Mouse (Mus musculus): Measurements from ENCODE around the gene Ypel3. TPM values are rescaled to one million over a fixed set of nuclear protein-coding genes. Genes with fewer than 3 reads are reported as not detected.

The Ypel3 gene
- total and polyA plus RNA-seq, 3 experiments, result 33.9 to 44.0 (median 38.9) TPM

DNA sequence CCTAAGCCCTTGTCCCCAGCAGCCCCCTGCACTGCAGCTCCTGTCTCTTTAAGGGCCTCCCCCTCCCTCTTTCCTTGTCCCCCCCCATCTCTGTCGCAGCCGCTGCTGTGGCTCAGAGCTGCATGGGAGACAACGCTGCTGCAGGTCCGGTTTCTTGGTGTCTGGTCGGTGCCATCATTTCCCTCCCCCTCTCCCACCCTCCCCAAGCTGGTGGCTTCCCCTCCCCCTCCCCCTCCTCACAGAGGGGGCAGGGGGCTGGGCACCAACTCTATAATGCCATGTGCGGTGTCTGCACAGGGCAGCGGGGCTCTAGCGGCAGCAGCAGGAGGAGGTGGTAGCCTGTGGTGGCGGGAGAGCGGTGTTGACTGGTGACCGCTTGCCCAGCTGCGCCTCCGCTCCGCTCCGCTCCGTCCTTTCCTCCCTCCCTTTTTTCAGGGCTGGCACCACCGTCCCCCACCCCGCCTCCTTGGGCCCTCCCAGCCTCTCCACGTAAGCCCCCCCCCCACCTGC lies 46.5 kb downstream of the Ypel3 start:
- Histone ChIP-seq H3K9me3 (replicated peaks; ENCODE audit: low read length) (peaks cover 3% of the 10 kb centered on the region), H3K36me3 (replicated peaks in 1 of 2; ENCODE audit: control insufficient read depth in 1 of 2, insufficient read depth in 1 of 2, low read length in 1 of 2) (no peaks in the 10 kb centered on the region), H3K4me2 (ENCODE audit: insufficient read depth, low read depth, poor library complexity, severe bottlenecking) (no peak overlapping the region), H3K4me3 (replicated peaks in 1 of 3; ENCODE audit: low read depth in 2 of 3, low read length in 2 of 3, poor library complexity in 1 of 3) (no peak overlapping the region), H3K9ac (ENCODE audit: insufficient read depth, low read depth) (no peak overlapping the region), H3K27ac (ENCODE audit: insufficient read depth, low read depth) (no peak overlapping the region), H3K4me1 (ENCODE audit: control insufficient read depth in 1 of 2, insufficient read depth in 2 of 2) (peaks cover 2 to 4% of the 10 kb centered on the region in 2 experiments; a peak in 1 of 4 replicates), H3K79me2 (replicated peaks; ENCODE audit: control insufficient read depth, extremely low read depth, insufficient read depth, poor library complexity, severe bottlenecking) (no peaks in the 10 kb centered on the region), H3K27me3 (replicated peaks) (peaks cover 36% of the 10 kb centered on the region)
- TF ChIP-seq NELFE (IDR thresholded peaks at IDR 0.05; ENCODE audit: low read depth, low read length) (no peak), MAFK (IDR thresholded peaks at IDR 0.05; ENCODE audit: insufficient replicate concordance, low read length) (no peak), PAX5 (IDR thresholded peaks at IDR 0.05; ENCODE audit: low read length) (no peak), MEF2A (IDR thresholded peaks at IDR 0.05; ENCODE audit: borderline replicate concordance, low read depth, low read length) (no peak), ZNF384 (IDR thresholded peaks at IDR 0.05; ENCODE audit: low read depth, low read length) (no peak), USF1 (IDR thresholded peaks at IDR 0.05; ENCODE audit: low read depth, low read length) (no peak), JUN (IDR thresholded peaks at IDR 0.05; ENCODE audit: insufficient read depth, low read depth, low read length) (no peak), MAZ (IDR thresholded peaks at IDR 0.05; ENCODE audit: low read depth, low read length) (no peak), HCFC1 (IDR thresholded peaks at IDR 0.05; ENCODE audit: low read depth, low read length) (no peak), SIN3A (IDR thresholded peaks at IDR 0.05; ENCODE audit: low read length) (no peak), KAT2A (IDR thresholded peaks at IDR 0.05; ENCODE audit: insufficient replicate concordance, low read length) (no peak), RCOR1 (conservative IDR thresholded peaks at IDR 0.05; ENCODE audit: low read depth, low read length) (no peak), CHD1 (IDR thresholded peaks at IDR 0.05; ENCODE audit: low read depth, low read length) (no peak), BHLHE40 (IDR thresholded peaks at IDR 0.05; ENCODE audit: low read depth, low read length) (no peak), ELF1 (IDR thresholded peaks at IDR 0.05; ENCODE audit: low read depth, low read length) (no peak), USF2 (conservative IDR thresholded peaks at IDR 0.05; ENCODE audit: low read depth, low read length) (no peak), MXI1 (IDR thresholded peaks at IDR 0.05; ENCODE audit: low read depth, low read length) (no peak), MAX (IDR thresholded peaks at IDR 0.05; ENCODE audit: low read length) (no peak)
- DNase-seq (ENCODE audit: extremely low read depth), result no peak
- in situ Hi-C loops (cut with MboI; ENCODE audit: low pct_ligation_motif_present, low pct_unique_long_range_greater_than_20kb, low sequenced_read_pairs) (no loop called here), dilution Hi-C loops (cut with MboI; ENCODE audit: extremely low pct_ligation_motif_present, extremely low pct_unique_long_range_greater_than_20kb, low sequenced_read_pairs) (no loop called here)

DNA sequence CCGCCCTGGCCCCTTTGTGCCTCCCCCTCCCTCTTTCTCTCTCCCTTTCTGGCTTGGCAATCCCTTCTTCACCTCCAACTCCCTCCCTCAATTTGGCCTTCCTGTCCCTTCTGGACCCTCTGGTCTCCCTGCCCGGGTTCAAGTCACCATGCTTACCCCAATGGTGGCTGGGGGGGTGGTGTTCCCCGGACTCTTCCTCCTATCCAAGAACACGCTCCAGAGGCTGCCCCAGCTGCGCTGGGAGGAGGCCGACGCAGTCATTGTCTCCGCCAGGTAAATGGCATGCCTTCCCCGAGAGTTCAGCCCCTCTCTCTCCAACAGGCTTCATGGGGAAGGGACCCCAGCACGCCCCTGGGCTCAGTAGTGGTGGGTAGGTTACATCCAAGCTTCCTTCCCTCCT lies 47.2 kb downstream of the Ypel3 start:
- Histone ChIP-seq H3K9me3 (replicated peaks; ENCODE audit: low read length) (peaks cover 2% of the 10 kb centered on the region), H3K4me1 (ENCODE audit: control insufficient read depth in 1 of 2, insufficient read depth in 2 of 2) (peaks cover 2 to 4% of the 10 kb centered on the region in 2 experiments; a peak in 1 of 4 replicates), H3K9ac (ENCODE audit: insufficient read depth, low read depth) (no peak overlapping the region), H3K27ac (ENCODE audit: insufficient read depth, low read depth) (no peak overlapping the region), H3K79me2 (replicated peaks; ENCODE audit: control insufficient read depth, extremely low read depth, insufficient read depth, poor library complexity, severe bottlenecking) (no peaks in the 10 kb centered on the region), H3K4me2 (ENCODE audit: insufficient read depth, low read depth, poor library complexity, severe bottlenecking) (no peak overlapping the region), H3K36me3 (replicated peaks in 1 of 2; ENCODE audit: control insufficient read depth in 1 of 2, insufficient read depth in 1 of 2, low read length in 1 of 2) (no peaks in the 10 kb centered on the region), H3K4me3 (replicated peaks in 1 of 3; ENCODE audit: low read depth in 2 of 3, low read length in 2 of 3, poor library complexity in 1 of 3) (no peak overlapping the region), H3K27me3 (replicated peaks) (peaks cover 42% of the 10 kb centered on the region)
- DNase-seq (ENCODE audit: extremely low read depth), result no peak
- in situ Hi-C loops (cut with MboI; ENCODE audit: low pct_ligation_motif_present, low pct_unique_long_range_greater_than_20kb, low sequenced_read_pairs), result no loop called here
- dilution Hi-C loops (cut with MboI; ENCODE audit: extremely low pct_ligation_motif_present, extremely low pct_unique_long_range_greater_than_20kb, low sequenced_read_pairs), result no loop called here
- TF ChIP-seq NELFE (IDR thresholded peaks at IDR 0.05; ENCODE audit: low read depth, low read length), result no peak
- TF ChIP-seq ZKSCAN1 (IDR thresholded peaks at IDR 0.05; ENCODE audit: borderline replicate concordance, low read depth, low read length), result no peak
- no peak for TF ChIP-seq USF1 (IDR thresholded peaks at IDR 0.05; ENCODE audit: low read depth, low read length)
- TF ChIP-seq NRF1 (IDR thresholded peaks at IDR 0.05; ENCODE audit: low read depth, low read length), result no peak
- TF ChIP-seq GABPA (IDR thresholded peaks at IDR 0.05; ENCODE audit: insufficient replicate concordance, low read depth, low read length), result no peak
- no peak for TF ChIP-seq ETS1 (conservative IDR thresholded peaks at IDR 0.05; ENCODE audit: low read depth, low read length)
- no peak for TF ChIP-seq HCFC1 (IDR thresholded peaks at IDR 0.05; ENCODE audit: low read depth, low read length)
- no peak for TF ChIP-seq SMC3 (IDR thresholded peaks at IDR 0.05; ENCODE audit: low read depth, low read length)
- TF ChIP-seq JUND (conservative IDR thresholded peaks at IDR 0.05; ENCODE audit: low read depth, low read length), result no peak
- TF ChIP-seq USF2 (conservative IDR thresholded peaks at IDR 0.05; ENCODE audit: low read depth, low read length), result no peak
- TF ChIP-seq CHD2 (IDR thresholded peaks at IDR 0.05; ENCODE audit: low read length), result no peak

All from CH12.LX (cell line).